Mouse (Mus musculus) cerebellum, postnatal 36 days (tissue): ENCODE measurements around the gene Rngtt.
"Not testable (repeated sequence)": the region's sequence is repeated elsewhere in the genome, so short reads cannot be mapped to it uniquely, and the experiment has no call there.

Experiments used
- DNase-seq, 2 experiments: peaks; one replicate each; pipeline ENCODE4 v3.0.0; 2021 to 2022; ENCODE audit warnings: mixed read lengths in 2 of 2

Gene Rngtt

GRCm38 (mm10) chr4:33309764-33310757 is at the start of gene Rngtt:
Rngtt (plus strand) TSS chr4:33310311.
- DNase-seq: peak; percentile 93 to 94

GRCm38 (mm10) chr4:33260311-33260710 is 49.8 kb upstream of the Rngtt start:
- DNase-seq: no peak

- peak; percentile 83 to 86 for DNase-seq
Measured at GRCm38 (mm10) chr4:33261311-33261753, 48.8 kb upstream of the Rngtt start.

- no peak for DNase-seq
Measured at GRCm38 (mm10) chr4:33262897-33263296, 47.2 kb upstream of the Rngtt start.

GRCm38 (mm10) chr4:33264979-33265726 is 45.0 kb upstream of the Rngtt start:
- no peak for DNase-seq

GRCm38 (mm10) chr4:33270386-33271314 is 39.5 kb upstream of the Rngtt start:
- no peak for DNase-seq

- DNase-seq: no peak
Measured at GRCm38 (mm10) chr4:33273437-33273836, 36.7 kb upstream of the Rngtt start.

- DNase-seq: no peak
Measured at GRCm38 (mm10) chr4:33281891-33282685, 28.0 kb upstream of the Rngtt start.

GRCm38 (mm10) chr4:33284083-33284880 is 25.8 kb upstream of the Rngtt start:
- DNase-seq: no peak

- DNase-seq: no peak
Measured at GRCm38 (mm10) chr4:33285448-33285847, 24.7 kb upstream of the Rngtt start.

GRCm38 (mm10) chr4:33289106-33289650 is 20.9 kb upstream of the Rngtt start:
- no peak for DNase-seq

GRCm38 (mm10) chr4:33290002-33290401 is 20.1 kb upstream of the Rngtt start, which contains the start of gene Pnrc1:
Pnrc1 (minus strand) TSS chr4:33290163.
- DNase-seq: no peak

- no peak for DNase-seq
Measured at GRCm38 (mm10) chr4:33290878-33291277, 19.2 kb upstream of the Rngtt start.

- peak; percentile 71 to 74 for DNase-seq
Measured at GRCm38 (mm10) chr4:33292409-33293370, 17.4 kb upstream of the Rngtt start.

- not testable (repeated sequence) for DNase-seq
Measured at GRCm38 (mm10) chr4:33300891-33301665, 9.0 kb upstream of the Rngtt start.

- no peak for DNase-seq
Measured at GRCm38 (mm10) chr4:33303057-33303456, 7.1 kb upstream of the Rngtt start.

- no peak for DNase-seq
Measured at GRCm38 (mm10) chr4:33307146-33307545, 3.0 kb upstream of the Rngtt start.

GRCm38 (mm10) chr4:33310840-33311437 is 828 bp downstream of the Rngtt start:
- DNase-seq: no peak
